Mouse (Mus musculus) erythroblast, embryonic 14.5 days (primary cell): Measurements from ENCODE around the gene Ppef2.

Experiments used
- GATA1 ChIP-seq: IDR thresholded peaks from 2 replicates; pipeline ENCODE4 v1.6.1; 2012; ENCODE audit warnings: low read length, inconsistent platforms, mixed read lengths
- TAL1 ChIP-seq: IDR thresholded peaks from 3 replicates; pipeline ENCODE4 v1.6.1; 2012; ENCODE audit warnings: low read length, inconsistent platforms, mixed read lengths

DNA sequence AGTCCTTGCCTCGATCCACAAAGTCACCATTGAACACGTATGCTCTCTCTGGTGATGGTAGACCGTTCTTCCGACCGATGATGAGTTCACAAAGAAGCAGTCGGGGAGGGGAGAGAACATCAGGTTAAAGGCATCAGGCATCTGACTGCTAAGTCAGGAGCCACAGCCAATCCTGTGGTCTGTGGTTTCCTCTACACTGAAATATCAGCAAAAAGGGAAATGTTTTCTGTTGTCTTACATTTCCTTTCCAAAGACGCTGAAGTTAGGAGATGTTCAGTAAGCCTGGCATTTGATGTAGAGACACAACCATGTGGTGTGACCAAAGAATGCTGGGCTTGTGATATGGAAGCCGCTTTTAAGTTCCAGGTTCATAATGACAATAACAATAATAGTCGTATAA, 10.6 kb downstream of the Ppef2 start:
- TF ChIP-seq GATA1 (no peak), TAL1 (no peak)
